24 mouse cellular contexts compared by ENCODE assay signal in the genomic region with DNA sequence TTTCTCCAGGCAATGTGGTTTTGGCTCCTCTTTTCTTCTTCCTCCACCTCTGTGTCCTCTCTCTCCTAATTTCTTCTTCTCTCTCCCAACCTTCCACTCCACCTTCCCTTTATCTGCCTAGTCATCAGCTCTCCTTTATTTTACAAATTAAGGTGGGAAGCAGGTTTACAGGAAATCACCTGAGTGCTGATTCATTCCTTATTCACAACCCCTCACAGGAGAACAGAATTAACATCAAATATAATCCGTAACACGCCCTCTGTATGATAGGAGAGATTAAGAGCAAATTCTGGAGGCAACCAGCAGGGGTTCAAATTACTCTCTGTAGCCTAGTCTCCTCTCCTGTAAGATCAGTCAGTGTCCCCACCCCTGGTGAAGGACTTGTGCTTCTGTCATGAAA. TPM values are rescaled to one million over a fixed set of nuclear protein-coding genes. Genes with fewer than 3 reads are reported as not detected.
"Had no signal": no experiment of that assay in that cellular context is flagged by ENCODE, and none has a peak within 500 bp of the region (broad histone marks: within the 10 kb centered on the region; RNA-seq: fewer than 3 reads in every experiment).

No protein-coding gene starts in this region.

- H3K4me1 ChIP-seq: kidney, embryonic 15.5 days; liver, embryonic 15.5 days; midbrain, embryonic 15.5 days had no signal

- DNase-seq: kidney, adult 2 months; kidney, postnatal 25 days; lung, adult 2 months; lung, postnatal 36 days; retina, postnatal 1 day; right cerebral cortex, postnatal 4 days; spleen, adult 18-20 months; thymus, adult 2 months; thymus, postnatal 25 days had no signal

- H3K4me2 ChIP-seq: kidney, embryonic 15.5 days; liver, embryonic 11.5 days; liver, embryonic 15.5 days; midbrain, embryonic 11.5 days; midbrain, embryonic 15.5 days; neural tube, embryonic 12.5 days had no signal

- H3K9ac ChIP-seq: kidney, embryonic 15.5 days; liver, embryonic 15.5 days; midbrain, embryonic 15.5 days; neural tube, embryonic 12.5 days had no signal

- H3K36me3 ChIP-seq: kidney, embryonic 15.5 days; limb, embryonic 10.5 days; liver, embryonic 15.5 days; midbrain, embryonic 15.5 days; neural tube, embryonic 12.5 days had no signal

- H3K4me3 ChIP-seq: kidney, embryonic 15.5 days; limb, embryonic 10.5 days; liver, embryonic 15.5 days; megakaryocyte, embryonic 14.5 days; midbrain, embryonic 15.5 days; neural tube, embryonic 12.5 days had no signal

- H3K9me3 ChIP-seq: kidney, embryonic 15.5 days; limb, embryonic 10.5 days; liver, embryonic 15.5 days; megakaryocyte, embryonic 14.5 days; midbrain, embryonic 15.5 days; neural tube, embryonic 12.5 days had no signal

- H3K27ac ChIP-seq: kidney, embryonic 15.5 days; limb, embryonic 10.5 days; liver, embryonic 15.5 days; midbrain, embryonic 15.5 days; neural tube, embryonic 12.5 days had no signal

- H3K27me3 ChIP-seq: kidney, embryonic 15.5 days; liver, embryonic 15.5 days; midbrain, embryonic 15.5 days; neural tube, embryonic 12.5 days had no signal

- ATAC-seq: lung, postnatal 0 days had no signal

RNA-seq across cellular contexts. Expression of gene Gpnmb, which starts 14.0 kb away (rescaled TPM):
- total RNA-seq: monocyte, adult 5-6 weeks had no signal

RNA-seq across cellular contexts. Expression of gene Svs1, which starts 35.7 kb away (rescaled TPM):
- total RNA-seq: layer of hippocampus, postnatal 10 days; left cerebral cortex, postnatal 14 days; monocyte, adult 5-6 weeks had no signal
- polyA plus RNA-seq: kidney, embryonic 15.5 days; limb, embryonic 10.5 days; limb, embryonic 14.5 days; liver, embryonic 11.5 days; liver, embryonic 15.5 days; lung, adult 2 months; lung, postnatal 0 days; midbrain, embryonic 11.5 days; midbrain, embryonic 15.5 days; neural tube, embryonic 12.5 days; stomach, embryonic 14.5 days; urinary bladder, adult 2 months had no signal

RNA-seq across cellular contexts. Expression of gene Doxl2, which starts 47.6 kb away (rescaled TPM):
- total RNA-seq: layer of hippocampus, postnatal 10 days; left cerebral cortex, postnatal 14 days; monocyte, adult 5-6 weeks had no signal
- polyA plus RNA-seq: kidney, adult 2 months; kidney, embryonic 15.5 days; limb, embryonic 10.5 days; limb, embryonic 14.5 days; liver, embryonic 11.5 days; liver, embryonic 15.5 days; lung, adult 2 months; lung, postnatal 0 days; midbrain, embryonic 11.5 days; midbrain, embryonic 15.5 days; neural tube, embryonic 12.5 days; stomach, embryonic 14.5 days; urinary bladder, adult 2 months had no signal
